Comparison of ENCODE assay signal across 8 mouse cellular contexts in the genomic region with DNA sequence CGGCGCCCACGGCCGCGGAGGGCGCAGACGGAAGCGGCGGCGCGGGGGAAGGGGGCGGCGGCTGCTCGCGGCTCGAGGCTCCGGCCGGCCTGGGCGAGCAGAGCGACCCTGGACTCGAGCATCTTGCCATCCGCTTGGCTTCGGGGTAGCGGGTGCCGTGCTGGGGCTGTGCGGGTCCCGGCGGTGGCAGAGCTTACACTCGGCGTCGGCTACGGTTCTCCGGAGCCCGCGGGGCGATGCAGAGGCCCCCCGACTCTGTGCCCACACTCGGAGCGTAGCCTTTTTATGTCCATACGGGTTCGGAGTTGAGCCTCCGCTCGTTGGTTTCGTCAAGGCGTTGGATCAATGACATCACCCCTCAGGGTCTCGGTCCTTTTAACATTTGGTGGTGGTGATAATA. TPM values are rescaled to one million over a fixed set of nuclear protein-coding genes. Genes with fewer than 3 reads are reported as not detected.
DNase-seq lines count a peak whose midpoint lies in the region; TF ChIP-seq lines count a peak whose summit lies in the region.

No protein-coding gene starts in this region.

- peaks cover 7% of the 10 kb centered on the region for H3K4me1 ChIP-seq in spleen, adult 2 months (ENCODE audit: control insufficient read depth, insufficient read depth, insufficient read length)
- peaks cover 53% of the 10 kb centered on the region for H3K4me1 ChIP-seq in limb, embryonic 10.5 days
- H3K4me1 ChIP-seq in small intestine, adult 2 months (ENCODE audit: control insufficient read depth, insufficient read depth, insufficient read length, low read length): peaks cover 10% of the 10 kb centered on the region

- TF ChIP-seq CTCF in spleen, adult 2 months (IDR thresholded peaks at IDR 0.05; ENCODE audit: extremely low read depth, insufficient read depth, insufficient read length, insufficient replicate concordance): no peak
- no peak for TF ChIP-seq CTCF in small intestine, adult 2 months (IDR thresholded peaks at IDR 0.05; ENCODE audit: extremely low read depth, insufficient read length, insufficient replicate concordance, low read depth, low read length)

- H3K36me3 ChIP-seq in spleen, adult 2 months (ENCODE audit: control insufficient read depth, insufficient read depth, low read length): peaks cover 14% of the 10 kb centered on the region
- H3K36me3 ChIP-seq in limb, embryonic 10.5 days: peaks cover 57% of the 10 kb centered on the region
- peaks cover 27% of the 10 kb centered on the region for H3K36me3 ChIP-seq in small intestine, adult 2 months (ENCODE audit: control insufficient read depth, insufficient read depth, low read length)

- no peaks in the 10 kb centered on the region for H3K27me3 ChIP-seq in spleen, adult 2 months (ENCODE audit: control insufficient read depth, insufficient read depth, low read length)
- H3K27me3 ChIP-seq in limb, embryonic 10.5 days (ENCODE audit: low read depth, poor library complexity, severe bottlenecking): no peaks in the 10 kb centered on the region
- H3K27me3 ChIP-seq in small intestine, adult 2 months (ENCODE audit: control insufficient read depth, insufficient read depth, low read length): no peaks in the 10 kb centered on the region

- H3K9me3 ChIP-seq in limb, embryonic 10.5 days (replicated peaks): no peaks in the 10 kb centered on the region

- H3K4me3 ChIP-seq in spleen, adult 2 months (ENCODE audit: extremely low read depth, insufficient read depth, insufficient read length): peak overlapping the region; percentile 86
- peak overlapping the region; percentile 99 for H3K4me3 ChIP-seq in limb, embryonic 10.5 days
- peak overlapping the region; percentile 93 for H3K4me3 ChIP-seq in small intestine, adult 2 months (ENCODE audit: low read depth, low read length)

- peak; percentile 29 for DNase-seq in embryo, embryonic 10 days (ENCODE audit: low spot score)
- no peak for DNase-seq in embryo, embryonic 11 days
- DNase-seq in spleen, adult 2 months (ENCODE audit: low read depth in 1 of 2, low spot score in 2 of 2): no peak
- no peak for DNase-seq in spleen, adult 18-20 months
- no peak for DNase-seq in limb, embryonic 10.5 days (ENCODE audit: low spot score)
- DNase-seq in spleen, postnatal 14 days (ENCODE audit: low spot score in 2 of 2): no peak
- no peak for DNase-seq in adrenal gland, adult 8-10 months

- WGBS in spleen, adult 2 months: under 1% methylated on average over 37 of the region's 46 CpGs
- under 1% methylated on average over 44 of the region's 46 CpGs for WGBS in limb, embryonic 10.5 days
- under 1% methylated on average over 44 of the region's 46 CpGs for WGBS in small intestine, adult 2 months

- no peak for TF ChIP-seq POLR2A in spleen, adult 2 months (IDR thresholded peaks at IDR 0.05; ENCODE audit: low read depth, low read length)
- no peak for TF ChIP-seq POLR2A in small intestine, adult 2 months (IDR thresholded peaks at IDR 0.05; ENCODE audit: low read depth, low read length)

- H3K27ac ChIP-seq in spleen, adult 2 months (ENCODE audit: insufficient read depth, low read length): no peak overlapping the region
- peak overlapping the region; percentile 92 for H3K27ac ChIP-seq in limb, embryonic 10.5 days
- no peak overlapping the region for H3K27ac ChIP-seq in small intestine, adult 2 months (ENCODE audit: insufficient read depth, low read depth, low read length)

RNA-seq across cellular contexts. Expression of gene Gcn1l1, which starts 0.3 kb away (rescaled TPM):
- 48.3 and 61.8 TPM in 2 replicates for polyA plus RNA-seq in spleen, adult 2 months (2012; rRNA removed)
- 63.3 and 63.8 TPM in 2 replicates for polyA plus RNA-seq in limb, embryonic 10.5 days (2016; fragmentation: Nextera tagmentation; extraction: Ambion mirVana)
- 26.4 and 30.7 TPM in 2 replicates for polyA plus RNA-seq in small intestine, adult 2 months (2012; rRNA removed)
- total RNA-seq in adrenal gland, adult 8-10 months (2022): 10 to 100 TPM; 69.2 to 98.2 (median 77.7) TPM

RNA-seq across cellular contexts. Expression of gene Rplp0, which starts 6.1 kb away (rescaled TPM):
- polyA plus RNA-seq in spleen, adult 2 months (2012; rRNA removed): 2,439 and 2,476 TPM in 2 replicates
- 1,442 and 1,757 TPM in 2 replicates for polyA plus RNA-seq in limb, embryonic 10.5 days (2016; fragmentation: Nextera tagmentation; extraction: Ambion mirVana)
- polyA plus RNA-seq in small intestine, adult 2 months (2012; rRNA removed): 1,193 and 2,017 TPM in 2 replicates
- total RNA-seq in adrenal gland, adult 8-10 months (2022): 100 to 1,000 TPM; 682 to 769 (median 720) TPM

RNA-seq across cellular contexts. Expression of gene Pxn, which starts 58.9 kb away (rescaled TPM):
- 63.8 and 76.1 TPM in 2 replicates for polyA plus RNA-seq in spleen, adult 2 months (2012; rRNA removed)
- 36.8 and 45.3 TPM in 2 replicates for polyA plus RNA-seq in limb, embryonic 10.5 days (2016; fragmentation: Nextera tagmentation; extraction: Ambion mirVana)
- polyA plus RNA-seq in small intestine, adult 2 months (2012; rRNA removed): 65.1 and 136 TPM in 2 replicates
- 10 to 100 TPM; 32.1 to 64.5 (median 44.8) TPM for total RNA-seq in adrenal gland, adult 8-10 months (2022)
